Mouse (Mus musculus) right cerebral cortex, postnatal 36 days (tissue): ENCODE results near the gene Vsig10.
"Not testable (repeated sequence)": the region's sequence is repeated elsewhere in the genome, so short reads cannot be mapped to it uniquely, and the experiment has no call there.

Experiments
- DNase-seq, 2 experiments: peaks; one replicate each; pipeline ENCODE4 v3.0.0; 2022; ENCODE audit warnings: low spot score in 2 of 2, mixed read lengths in 1 of 2

The Vsig10 gene

DNA sequence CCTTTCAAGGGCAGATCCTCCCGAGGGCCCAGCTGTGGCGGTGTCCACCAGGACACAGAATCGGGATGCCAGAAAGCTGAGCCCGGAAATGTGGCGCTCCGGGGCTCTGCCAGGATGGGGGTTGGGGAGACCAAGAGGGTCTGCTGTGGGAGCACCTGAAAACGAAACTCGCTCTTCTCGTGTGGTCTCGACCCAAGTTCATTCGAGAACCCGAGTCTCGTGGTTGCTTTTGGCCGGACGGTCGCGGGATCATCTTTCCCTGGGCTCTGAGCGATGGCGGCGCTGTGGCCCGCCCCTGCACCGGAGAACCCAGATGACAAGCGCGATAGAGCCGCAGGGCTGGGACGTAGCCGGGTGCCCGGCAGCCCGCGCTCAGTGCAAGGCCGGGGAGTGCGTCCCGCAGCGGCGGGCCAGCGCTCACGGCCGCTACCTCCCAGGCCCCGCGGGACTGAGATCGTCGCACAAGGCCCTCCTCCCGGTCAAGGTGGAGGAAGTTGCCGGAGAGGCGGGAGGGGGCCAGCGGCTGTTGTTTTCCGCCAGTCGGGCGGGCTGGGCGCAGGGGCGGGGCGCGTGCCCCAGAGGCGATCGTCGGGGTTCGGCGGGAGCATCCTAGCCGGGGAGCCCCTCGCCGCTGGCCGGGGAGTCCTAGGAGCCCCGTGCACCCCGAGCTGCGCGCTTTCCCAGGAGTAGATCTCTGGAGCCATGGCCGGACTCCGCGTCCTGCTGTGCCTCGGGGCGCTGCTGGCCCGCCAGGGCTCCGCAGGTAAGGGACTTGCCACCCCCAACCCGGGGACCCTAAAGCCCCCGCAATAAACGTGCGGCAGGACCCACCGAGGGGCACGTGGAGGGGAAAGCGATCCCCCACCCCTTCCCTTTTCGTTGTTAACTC lies at the start of gene Vsig10:
Gene Vsig10, plus strand, starts transcription at position 343 of the 889 bp plus-strand sequence.
- DNase-seq = peak in 1 of 2 experiments; percentile 3

DNA sequence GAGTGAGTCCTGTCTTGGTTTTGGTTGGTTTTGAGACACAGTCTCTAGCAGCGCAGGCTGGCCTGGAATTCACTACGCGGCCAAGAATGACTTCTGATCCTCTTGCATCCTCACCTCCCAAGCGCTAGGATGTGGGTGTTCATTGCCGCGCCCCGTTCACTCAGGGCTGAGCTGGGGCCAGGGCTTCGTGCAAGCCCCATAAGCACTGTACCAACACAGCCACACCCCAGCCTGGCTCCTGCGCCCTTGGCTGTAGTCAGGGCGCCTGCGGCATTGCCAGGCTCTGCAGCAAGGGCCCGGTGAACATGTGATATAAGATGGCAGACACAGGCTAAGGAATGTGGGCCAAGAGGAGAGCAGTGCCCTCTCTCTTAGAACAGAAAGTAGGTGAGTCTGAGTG lies 49.5 kb upstream of the Vsig10 start:
- no peak for DNase-seq

DNA sequence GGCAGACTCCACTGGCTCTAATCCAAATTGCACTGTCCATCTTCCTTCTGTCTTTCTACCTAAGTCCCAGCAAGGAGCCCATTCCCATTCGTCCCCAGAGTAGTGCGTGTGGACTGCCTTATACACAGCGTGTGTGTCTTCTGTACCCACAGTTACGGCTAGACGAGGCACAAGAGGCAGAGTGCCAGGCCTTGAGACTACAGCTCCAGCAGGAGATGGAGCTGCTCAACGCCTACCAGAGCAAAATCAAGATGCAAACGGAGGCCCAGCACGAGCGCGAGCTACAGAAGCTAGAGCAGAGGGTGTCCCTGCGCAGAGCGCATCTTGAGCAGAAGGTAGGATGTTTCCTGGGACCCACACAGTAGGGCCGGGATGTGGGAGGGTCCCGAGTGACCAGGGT lies 46.9 kb upstream of the Vsig10 start:
- DNase-seq = peak; percentile 74 to 85

DNA sequence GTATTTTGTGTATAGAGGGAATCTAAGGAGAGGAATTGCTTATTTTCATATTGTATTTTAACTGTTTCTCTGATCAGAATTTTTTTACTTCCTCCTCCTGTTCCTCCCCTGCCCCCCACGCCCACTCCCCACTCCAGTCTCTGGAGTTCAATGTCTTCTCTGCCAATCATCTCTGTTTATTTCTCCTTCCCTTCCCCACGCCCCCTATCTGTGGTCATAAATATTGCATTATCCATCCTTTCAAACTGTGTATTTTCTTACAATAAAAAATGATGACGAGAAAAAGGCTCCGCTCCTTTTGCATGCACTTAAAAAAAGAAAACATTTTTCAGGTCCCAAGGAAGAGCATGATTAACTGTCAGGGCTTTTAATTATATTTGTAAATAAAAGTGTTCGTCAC lies 44.1 kb upstream of the Vsig10 start:
- DNase-seq = no peak

DNA sequence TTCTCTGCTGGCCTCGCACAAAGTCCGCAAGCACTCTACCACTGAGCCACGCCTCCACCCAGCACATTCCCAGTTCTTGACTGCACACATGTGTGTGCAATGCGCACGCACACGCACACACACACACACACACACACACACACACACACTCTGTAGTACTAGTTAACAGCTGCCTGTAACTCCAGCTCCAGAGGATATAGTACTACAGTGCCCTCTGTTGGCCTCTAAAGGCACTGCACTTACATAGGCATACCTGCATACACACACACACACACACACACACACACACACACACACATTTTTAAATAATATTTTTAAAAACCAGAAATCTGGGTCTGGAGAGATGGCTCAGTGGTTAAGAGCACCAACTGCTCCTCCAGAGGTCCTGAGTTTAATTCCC lies 41.1 kb upstream of the Vsig10 start:
- DNase-seq = no peak

DNA sequence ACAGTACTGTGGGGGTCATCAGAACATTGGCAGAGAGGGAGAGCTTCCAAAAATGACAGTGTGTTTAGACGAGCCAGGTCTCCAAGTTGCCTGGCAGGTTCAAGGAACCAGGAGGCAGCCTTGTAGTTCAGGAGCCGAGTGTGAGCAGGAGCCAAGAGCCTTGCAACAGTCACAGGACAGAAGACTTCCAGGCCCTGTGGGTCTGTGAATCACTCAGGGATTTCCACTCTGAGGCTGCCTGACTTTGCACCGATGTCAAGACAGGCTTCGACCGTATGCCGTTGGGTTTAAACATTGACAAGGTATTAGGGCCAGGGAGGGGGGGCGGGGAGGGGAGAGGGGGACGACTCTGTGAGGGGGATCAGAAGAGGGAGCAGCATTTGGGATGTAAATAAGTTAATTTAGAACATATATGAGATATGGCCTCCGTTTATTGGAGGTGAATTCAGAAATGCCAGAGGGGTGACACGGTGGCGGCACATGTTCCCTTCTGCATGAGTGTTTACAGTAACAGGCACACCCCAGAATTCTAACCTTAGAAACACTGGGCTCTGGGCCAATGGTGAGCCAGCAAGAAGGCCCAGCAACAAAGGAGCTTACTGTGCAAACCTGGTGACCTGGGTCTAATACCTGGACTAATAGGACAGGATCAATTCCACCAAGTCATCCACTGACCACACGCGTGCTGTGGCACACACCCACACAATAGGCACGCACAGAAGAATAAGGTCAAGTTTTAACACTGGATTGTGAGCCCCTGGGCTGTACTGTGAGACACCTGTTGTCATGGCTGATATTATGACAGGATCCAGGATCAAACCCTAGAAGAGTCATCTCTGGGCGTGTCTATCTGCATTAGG lies 39.8 kb upstream of the Vsig10 start:
- DNase-seq = no peak

DNA sequence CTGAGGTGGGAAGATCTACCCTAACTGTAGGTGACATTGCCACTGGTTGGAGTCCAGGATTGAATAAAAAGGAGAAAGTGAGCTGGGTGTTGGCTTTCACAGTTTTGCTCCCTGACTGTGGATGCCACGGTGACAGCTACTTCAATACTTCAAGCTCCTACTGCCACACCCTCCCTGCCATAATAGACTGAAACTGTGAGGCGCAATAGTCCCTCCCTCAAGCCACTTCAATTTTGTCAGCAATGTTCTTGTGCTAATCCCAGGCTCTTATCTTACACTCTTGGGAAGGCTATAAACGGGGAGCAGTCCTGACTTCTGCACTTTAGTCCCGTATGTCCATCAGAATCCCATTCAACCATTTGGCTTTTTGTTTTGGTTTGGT lies 39.2 kb upstream of the Vsig10 start:
- DNase-seq = no peak

DNA sequence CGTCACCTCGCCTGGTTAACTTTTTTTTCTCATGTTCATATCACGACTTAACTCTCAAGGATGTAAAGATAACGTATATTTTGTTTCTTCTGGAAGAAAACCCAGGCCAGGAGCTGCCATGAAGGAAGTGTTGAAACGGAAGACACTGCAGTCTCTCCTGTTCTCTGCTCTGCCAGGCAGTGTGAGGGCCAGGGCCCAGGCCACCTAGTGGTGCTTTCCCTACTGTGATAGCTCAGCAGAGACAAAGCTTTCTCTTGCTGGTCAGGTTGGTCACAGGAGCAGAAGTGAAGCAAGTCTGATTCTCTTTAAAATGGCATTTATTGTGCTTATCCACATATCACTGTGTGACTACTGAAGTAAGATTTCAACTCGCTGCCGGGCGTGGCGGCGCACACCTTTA lies 37.3 kb upstream of the Vsig10 start:
- DNase-seq = no peak

DNA sequence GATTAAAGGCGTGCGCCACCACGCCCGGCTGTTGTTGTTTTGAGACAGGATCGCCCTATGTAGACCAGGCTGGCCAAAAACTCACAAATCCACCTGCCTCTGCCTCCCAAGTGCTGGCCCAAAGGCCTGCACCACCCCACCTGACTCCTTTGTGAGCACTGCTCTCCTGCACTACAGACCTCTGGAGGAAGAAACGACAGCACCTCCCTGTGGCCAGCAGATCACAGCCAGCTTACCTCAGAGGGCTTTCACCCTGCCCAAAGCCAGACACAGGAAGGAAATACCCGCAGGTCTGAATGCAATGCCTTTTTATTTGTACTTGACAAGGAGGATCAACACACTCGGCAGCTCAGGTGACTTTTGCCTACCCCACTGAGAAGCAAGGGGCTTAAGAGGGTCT lies 36.5 kb upstream of the Vsig10 start:
- no peak for DNase-seq

DNA sequence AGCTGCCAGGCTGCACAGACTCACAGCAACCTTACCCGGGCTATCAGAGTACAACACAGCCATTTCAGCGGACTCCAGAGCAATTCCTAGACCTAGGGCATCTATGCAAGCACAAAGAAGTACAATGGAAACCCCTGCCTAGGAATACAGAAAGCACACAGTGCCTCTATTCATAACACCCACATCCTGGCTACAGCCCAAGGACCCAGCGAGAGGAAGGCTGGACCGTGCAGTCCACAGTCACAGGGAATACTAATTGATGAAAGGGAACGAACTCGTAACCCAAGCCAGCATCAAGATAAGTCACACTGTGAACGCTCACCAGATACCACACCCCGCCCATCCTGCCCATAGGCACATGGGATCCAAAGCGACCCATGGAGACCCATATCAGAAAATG lies 34.9 kb upstream of the Vsig10 start:
- DNase-seq = no peak

DNA sequence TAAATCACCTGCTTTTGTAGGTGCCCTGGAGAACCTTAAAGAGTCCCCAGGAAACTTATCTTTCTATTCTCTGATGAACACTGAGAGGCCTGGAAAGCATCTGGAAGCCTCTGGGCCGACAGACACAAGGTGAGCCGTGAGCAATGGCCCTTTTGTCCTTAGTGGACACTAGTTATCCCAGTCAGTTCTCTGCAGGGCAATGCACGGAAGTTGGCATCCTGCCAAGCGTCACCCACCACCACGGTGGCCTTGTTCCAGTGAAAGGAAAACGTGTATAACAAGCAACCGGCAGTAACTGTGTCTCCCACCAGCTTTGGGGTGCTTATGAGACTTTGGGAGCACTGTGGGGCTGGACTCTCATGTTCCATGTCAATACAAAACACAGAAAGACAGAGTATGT lies 34.2 kb upstream of the Vsig10 start:
- no peak for DNase-seq

DNA sequence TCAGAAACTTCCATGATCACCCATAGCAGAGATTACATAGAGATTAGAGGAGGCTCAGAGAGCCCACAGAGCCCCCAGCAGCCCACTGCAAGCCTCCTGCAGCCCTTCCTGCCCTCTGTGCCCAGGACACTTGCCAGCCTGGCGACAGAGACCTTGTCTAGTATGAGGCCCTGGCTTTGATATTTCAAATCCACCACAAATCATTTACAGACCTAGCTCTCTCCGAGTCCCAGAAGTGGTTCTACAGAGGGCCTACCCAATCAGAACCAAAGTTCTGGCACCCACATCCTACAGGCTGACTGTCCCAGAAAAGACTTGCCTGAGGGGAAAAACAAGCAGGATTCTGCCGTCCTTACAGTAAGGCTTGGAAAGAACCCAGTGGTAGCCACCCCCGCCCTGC lies 33.6 kb upstream of the Vsig10 start:
- DNase-seq = no peak

DNA sequence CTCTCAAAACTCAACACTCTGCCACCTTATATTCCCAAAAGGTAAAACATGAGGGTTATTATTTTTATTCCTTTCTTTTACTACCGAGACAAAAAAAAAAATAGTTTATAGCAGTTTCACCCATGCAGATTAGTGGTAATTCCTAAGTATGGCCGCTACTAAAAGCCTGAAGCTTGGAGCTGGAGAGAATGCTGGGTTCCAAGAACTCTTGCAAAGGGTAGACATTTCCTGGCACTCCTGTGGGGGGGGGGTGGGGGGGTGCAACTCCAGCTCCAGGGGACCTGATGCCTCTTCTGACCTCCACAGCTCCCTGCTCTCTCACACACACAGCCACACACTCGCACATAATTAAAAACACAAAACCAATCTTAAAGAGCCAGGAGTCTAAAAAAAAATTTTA lies 32.6 kb upstream of the Vsig10 start:
- DNase-seq = no peak

DNA sequence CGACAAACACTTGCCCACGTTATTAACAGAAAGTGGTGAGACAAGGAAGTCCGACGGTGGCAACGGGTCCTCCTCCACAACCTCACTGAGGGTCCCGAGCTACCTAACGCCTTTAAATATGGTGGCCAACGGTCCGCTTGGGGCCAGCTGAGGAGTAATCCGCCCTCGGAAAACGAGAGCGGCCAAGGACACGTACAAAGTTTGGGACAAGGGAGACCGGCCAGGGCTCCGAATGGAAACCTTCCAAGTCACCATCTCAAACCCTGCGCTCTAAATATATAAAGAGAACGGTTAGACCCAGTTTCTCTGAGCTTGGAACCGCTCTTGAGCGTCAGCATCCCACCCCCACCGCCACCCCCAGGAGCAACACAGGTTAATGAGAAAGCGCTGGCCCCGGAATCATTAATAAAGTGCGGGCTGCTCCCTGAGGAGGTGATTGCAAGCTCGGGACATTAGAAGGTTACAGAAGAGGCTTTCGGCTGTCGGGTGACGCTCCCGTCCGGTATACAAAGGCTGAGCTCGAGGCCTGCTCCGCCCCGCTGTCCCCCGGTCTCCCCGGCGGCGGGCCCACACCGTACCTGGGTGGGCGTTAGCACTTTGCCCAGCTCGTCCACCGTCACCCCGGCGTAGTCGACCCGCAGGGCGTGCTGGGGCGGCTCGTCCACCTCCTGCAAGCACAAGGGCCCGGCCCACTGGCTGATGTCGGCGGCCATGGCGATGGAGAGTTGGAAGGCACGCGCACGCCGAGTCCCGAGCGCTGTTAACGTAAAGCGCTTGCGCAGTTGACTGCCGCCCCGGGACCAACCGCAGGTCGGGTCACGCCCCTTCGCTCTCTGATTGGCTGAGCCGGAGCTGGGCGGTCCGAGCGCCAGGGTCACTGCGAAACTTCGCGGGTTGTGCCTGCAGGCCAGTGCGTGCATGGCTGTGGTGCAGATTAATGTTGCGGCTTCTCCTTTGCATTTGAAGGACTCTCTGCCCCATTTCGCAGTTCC lies 31.8 kb upstream of the Vsig10 start, which contains the start of gene Pebp1:
Gene Pebp1, minus strand, starts transcription at position 795 of the 992 bp plus-strand sequence.
- DNase-seq = peak; percentile 91 to 92

DNA sequence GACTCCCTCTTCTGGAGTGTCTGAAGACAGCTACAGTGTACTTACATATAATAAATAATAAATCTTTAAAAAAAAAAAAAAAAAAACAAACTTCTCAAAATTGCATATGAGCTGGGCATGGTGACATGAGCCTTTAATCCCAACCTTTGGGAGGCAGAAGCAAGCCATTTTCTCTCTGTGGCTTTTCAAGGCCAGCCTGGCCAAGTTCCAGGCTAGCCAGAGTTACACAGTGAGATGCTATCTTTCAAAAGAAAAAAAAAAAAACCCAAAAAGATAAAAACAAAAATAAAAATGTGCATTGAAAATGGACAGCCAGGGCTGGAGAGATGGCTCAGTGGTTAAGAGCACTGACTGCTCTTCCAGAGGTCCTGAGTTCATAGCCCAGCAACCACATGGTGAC lies 29.2 kb upstream of the Vsig10 start:
- no peak for DNase-seq

DNA sequence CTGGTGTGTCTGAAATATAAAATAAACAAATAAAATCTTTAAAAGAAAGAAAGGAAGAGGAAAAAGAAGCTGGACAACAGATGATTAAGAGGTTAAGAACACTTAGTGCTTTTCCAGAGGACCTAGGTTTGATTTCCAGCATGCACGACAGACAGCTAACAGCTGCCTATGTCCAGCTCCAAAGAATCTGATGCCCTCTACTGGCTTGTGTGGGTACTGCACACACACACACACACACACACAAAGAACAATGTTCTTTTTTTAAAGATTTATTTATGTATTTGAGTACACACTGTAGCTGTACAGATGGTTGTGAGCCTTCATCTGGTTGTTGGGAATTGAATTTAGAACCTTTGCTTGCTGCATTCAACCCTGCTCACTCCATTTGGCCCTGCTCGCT lies 28.8 kb upstream of the Vsig10 start:
- DNase-seq = no peak

DNA sequence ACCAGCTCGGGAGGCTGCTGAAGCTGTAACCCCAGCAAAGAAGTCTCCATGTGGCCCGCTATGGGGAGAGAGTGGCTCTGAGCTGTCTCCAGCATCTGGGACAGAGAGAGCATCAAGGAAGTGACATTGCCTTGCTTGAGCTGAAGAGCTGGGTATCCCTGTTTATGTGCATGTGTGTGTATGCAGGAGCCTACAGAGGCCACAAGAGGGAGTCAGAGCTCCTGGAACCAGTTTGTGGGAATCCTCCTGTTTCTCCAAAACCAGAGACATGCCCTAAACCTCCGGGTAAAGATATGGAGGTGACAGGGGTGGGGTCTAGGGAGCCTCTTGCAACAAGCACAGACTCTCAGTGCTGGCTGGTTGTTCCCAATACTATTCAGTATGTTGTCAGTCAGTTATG lies 27.6 kb upstream of the Vsig10 start:
- no peak for DNase-seq

DNA sequence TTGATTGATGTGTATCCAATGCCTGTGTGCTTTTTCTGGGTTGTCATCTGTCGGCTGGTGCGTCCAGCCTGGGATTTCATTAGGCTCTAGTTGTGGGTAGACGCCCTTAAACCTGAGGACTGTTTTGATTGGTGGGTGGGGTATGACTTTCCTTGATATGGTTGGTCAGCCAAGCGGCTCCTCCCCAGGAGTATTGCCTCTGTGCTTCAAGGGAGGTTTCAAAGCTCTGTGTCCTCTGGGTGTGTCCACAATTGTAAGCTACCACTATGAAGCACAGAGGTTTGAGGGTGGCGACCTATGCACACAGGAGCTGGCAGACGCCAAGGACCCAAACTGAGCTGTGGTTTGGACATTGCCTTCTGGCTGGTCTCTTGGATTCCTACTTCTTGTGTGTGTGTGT lies 26.3 kb upstream of the Vsig10 start:
- DNase-seq = no peak

DNA sequence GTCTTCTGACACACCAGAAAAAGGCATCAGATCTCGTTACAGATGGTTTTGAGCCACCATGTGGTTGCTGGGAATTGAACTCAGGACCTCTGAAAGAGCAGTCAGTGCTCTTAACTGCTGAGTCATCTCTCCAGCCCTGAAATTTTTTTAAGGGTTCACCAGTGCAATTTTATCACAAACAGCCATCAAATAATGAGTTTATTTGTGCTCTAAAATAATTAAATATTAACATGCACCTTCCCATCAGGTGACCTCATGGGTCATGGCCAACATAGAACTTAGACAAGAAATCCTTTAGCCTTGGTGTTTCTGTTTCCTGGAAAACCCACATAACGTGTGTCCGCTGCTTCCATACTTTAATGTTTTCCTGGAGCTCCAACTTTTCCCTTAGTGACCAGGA lies 25.1 kb upstream of the Vsig10 start:
- DNase-seq = not testable (repeated sequence)

DNA sequence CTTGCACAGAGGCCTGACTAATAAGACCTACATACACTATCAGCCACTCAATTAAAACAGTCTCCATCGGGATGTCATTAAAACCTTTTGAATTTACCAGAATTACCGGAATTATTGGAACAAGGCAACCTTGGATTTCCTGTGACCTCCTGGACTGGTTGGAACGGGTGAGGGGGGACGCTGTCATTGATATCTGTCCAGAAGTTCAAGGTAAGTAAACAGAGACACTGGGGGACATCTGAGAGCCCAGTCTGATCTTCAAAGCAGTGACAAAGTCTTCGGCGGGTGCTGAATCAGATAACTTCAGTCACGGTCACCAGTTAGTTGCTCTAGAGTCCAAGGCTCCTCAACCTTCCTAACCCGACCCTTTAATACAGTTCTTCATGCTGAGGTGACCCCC lies 23.9 kb upstream of the Vsig10 start:
- no peak for DNase-seq

DNA sequence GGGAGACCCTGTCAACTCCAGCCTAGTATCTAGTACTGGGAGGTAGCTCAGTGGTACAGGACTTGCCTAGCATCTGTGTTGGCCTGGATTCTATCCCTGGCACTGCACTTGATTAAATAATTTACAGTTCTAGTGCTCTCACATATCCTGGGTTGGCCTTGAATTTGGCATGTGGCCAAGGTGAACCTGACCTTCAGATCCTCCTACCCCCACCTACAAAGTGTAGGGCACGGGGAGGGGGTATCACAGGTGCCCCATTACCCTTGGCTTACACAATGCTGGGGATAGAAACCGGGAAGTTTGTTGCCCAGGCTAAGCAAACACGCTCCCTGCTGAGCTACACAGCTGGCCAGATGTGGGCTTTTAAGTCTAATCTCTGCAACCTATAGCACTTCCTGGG lies 16.0 kb upstream of the Vsig10 start:
- DNase-seq = no peak
